Mouse (Mus musculus) myocyte (in vitro differentiated cells): ENCODE results near the gene Fgf18. TPM values are rescaled to one million over a fixed set of nuclear protein-coding genes. Genes with fewer than 3 reads are reported as not detected.
A peak's percentile ranks its signal among the peaks of the same experiment; 100 is the strongest.

Experiments used
- H3K27me3 ChIP-seq: one replicate; pipeline ENCODE4 v1.6.1; 2011; ENCODE audit not compliant: control insufficient read depth, insufficient read depth, insufficient read length
- H3K36me3 ChIP-seq: one replicate; pipeline ENCODE4 v1.6.1; 2011; ENCODE audit not compliant: control insufficient read depth, insufficient read depth
- H3K4me2 ChIP-seq: one replicate; pipeline ENCODE4 v1.6.1; 2011; ENCODE audit warnings: low read depth, control low read depth
- H3K4me3 ChIP-seq: one replicate; pipeline ENCODE4 v1.5.1; 2011; ENCODE audit warnings: mild to moderate bottlenecking, control low read depth, moderate library complexity
- H3K79me2 ChIP-seq: one replicate; pipeline ENCODE4 v1.6.1; 2011; ENCODE audit not compliant: control insufficient read depth, insufficient read depth
- H3ac ChIP-seq: one replicate; pipeline ENCODE4 v1.6.1; 2011; ENCODE audit not compliant: control insufficient read depth, insufficient read length
- CEBPB ChIP-seq: IDR thresholded peaks from 2 replicates; pipeline ENCODE4 v1.6.1; 2011; ENCODE audit warnings: mild to moderate bottlenecking, moderate library complexity; ENCODE audit not compliant: poor library complexity, insufficient read depth, severe bottlenecking
- E2F4 ChIP-seq: IDR thresholded peaks from one replicate; pipeline ENCODE4 v1.6.1; 2011; ENCODE audit warnings: mild to moderate bottlenecking, control low read depth, moderate library complexity; ENCODE audit not compliant: insufficient read depth
- MAX ChIP-seq: IDR thresholded peaks from one replicate; pipeline ENCODE4 v1.6.1; 2011; ENCODE audit warnings: low read depth, mild to moderate bottlenecking, control low read depth
- MYOD1 ChIP-seq, 3 experiments: IDR thresholded peaks; one replicate each; pipeline ENCODE4 v1.6.1; 2011; ENCODE audit warnings: control low read depth in 2 of 3, low read depth in 2 of 3, mild to moderate bottlenecking in 2 of 3, moderate library complexity in 1 of 3; ENCODE audit not compliant: insufficient read length in 2 of 3, control insufficient read depth in 1 of 3
- MYOG ChIP-seq, 3 experiments: IDR thresholded peaks; one replicate each; pipeline ENCODE4 v1.6.1; 2011; ENCODE audit warnings: control low read depth in 2 of 3, low read depth in 2 of 3, mild to moderate bottlenecking in 2 of 3; ENCODE audit not compliant: insufficient read length in 2 of 3, control insufficient read depth in 1 of 3, insufficient read depth in 1 of 3
- POLR2A ChIP-seq: IDR thresholded peaks from one replicate; pipeline ENCODE4 v1.6.1; 2011; ENCODE audit warnings: low read depth, mild to moderate bottlenecking, control low read depth, moderate library complexity; ENCODE audit not compliant: insufficient read length
- POLR2AphosphoS2 ChIP-seq: IDR thresholded peaks from one replicate; pipeline ENCODE4 v1.6.1; 2011; ENCODE audit warnings: low read depth, control low read depth; ENCODE audit not compliant: insufficient read length
- REST ChIP-seq: IDR thresholded peaks from one replicate; pipeline ENCODE4 v1.6.1; 2011; ENCODE audit warnings: mild to moderate bottlenecking, control low read depth, moderate library complexity; ENCODE audit not compliant: insufficient read depth, insufficient read length
- SRF ChIP-seq: IDR thresholded peaks from one replicate; pipeline ENCODE4 v1.6.1; 2011; ENCODE audit warnings: low read depth; ENCODE audit not compliant: control insufficient read depth, insufficient read length
- TCF12 ChIP-seq: IDR thresholded peaks from one replicate; pipeline ENCODE4 v1.6.1; 2011; ENCODE audit warnings: mild to moderate bottlenecking, control low read depth; ENCODE audit not compliant: poor library complexity, insufficient read depth, severe bottlenecking
- TCF3 ChIP-seq: IDR thresholded peaks from one replicate; pipeline ENCODE4 v1.6.1; 2011; ENCODE audit warnings: low read depth, control low read depth; ENCODE audit not compliant: insufficient read length
- USF1 ChIP-seq: IDR thresholded peaks from one replicate; pipeline ENCODE4 v1.6.1; 2011; ENCODE audit warnings: low read depth, mild to moderate bottlenecking, control low read depth, moderate library complexity
- polyA plus RNA-seq: library from polyadenylated mRNA; unstranded; fragments of >200 nt; fragmentation: generic; extraction: Trizol; gene quantifications from one replicate; pipeline ENCODE4 v1.2.1, GENCODE M21; 2012; ENCODE audit warnings: missing spikeins

The Fgf18 gene
- polyA plus RNA-seq, 1 experiment, result 0.07 TPM

DNA sequence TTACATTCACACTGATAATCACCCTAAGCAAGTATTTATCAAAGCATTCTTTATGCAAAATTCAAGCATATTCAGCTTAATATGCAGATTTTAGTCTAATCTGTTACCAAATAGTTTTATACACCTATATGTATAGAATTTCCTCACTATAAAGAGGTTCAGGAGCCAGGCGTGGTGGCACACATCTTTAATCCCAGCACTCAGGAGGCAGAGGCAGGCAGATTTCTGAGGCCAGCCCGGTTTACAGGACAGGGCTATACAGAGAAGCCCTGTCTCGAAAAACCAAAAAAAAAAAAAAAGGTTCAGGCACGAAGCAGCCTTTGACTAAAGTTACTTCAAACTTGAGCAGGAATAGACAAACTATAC, 4.6 kb upstream of the Fgf18 start:
- H3K4me2 ChIP-seq, result no peak overlapping the region
- peaks cover 77% of the 10 kb centered on the region for H3K36me3 ChIP-seq
- H3K4me3 ChIP-seq, result no peak overlapping the region
- no peaks in the 10 kb centered on the region for H3K27me3 ChIP-seq
- no peaks in the 10 kb centered on the region for H3K79me2 ChIP-seq
- TF ChIP-seq USF1 (no peak), MYOG (IDR thresholded peaks at IDR 0.05; ENCODE audit: control insufficient read depth in 1 of 3, insufficient read depth in 1 of 3, insufficient read length in 2 of 3, low read depth in 2 of 3) (no peak), POLR2AphosphoS2 (no peak), MYOD1 (IDR thresholded peaks at IDR 0.05; ENCODE audit: control insufficient read depth in 1 of 3, insufficient read length in 2 of 3, low read depth in 2 of 3) (no peak), TCF3 (no peak), REST (no peak), TCF12 (no peak), MAX (no peak), CEBPB (no peak), E2F4 (no peak)
- H3ac ChIP-seq, result no peak overlapping the region

- Histone ChIP-seq H3K4me3 (no peak overlapping the region), H3K79me2 (no peaks in the 10 kb centered on the region), H3K27me3 (no peaks in the 10 kb centered on the region), H3K36me3 (peaks cover 72% of the 10 kb centered on the region), H3ac (no peak overlapping the region), H3K4me2 (no peak overlapping the region)
- TF ChIP-seq POLR2AphosphoS2 (peak; percentile 46), TCF3 (no peak)
These were observed 4.1 kb upstream of the Fgf18 start for GRCm38 (mm10) chr11:33151128-33151779.

DNA sequence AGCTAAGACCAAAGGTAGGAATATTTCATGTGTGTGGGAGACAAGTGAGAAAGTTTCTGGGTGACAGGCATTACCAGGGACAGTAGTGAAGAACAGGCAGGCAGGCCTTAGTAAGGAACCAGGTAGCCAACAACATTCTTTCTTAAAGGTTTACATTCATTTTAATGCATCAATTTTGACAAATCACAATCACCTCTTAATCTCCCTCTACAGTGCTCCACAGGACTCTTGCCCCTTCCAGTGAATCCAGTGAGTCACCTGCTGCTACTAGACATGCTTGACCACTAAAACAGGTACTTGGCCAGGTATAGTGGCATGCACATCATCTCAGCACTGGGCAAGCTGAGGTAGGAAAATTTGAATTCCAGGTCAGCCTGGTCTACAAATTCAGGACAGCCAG, 3.2 kb upstream of the Fgf18 start:
- no peak for TF ChIP-seq E2F4
- TF ChIP-seq TCF3, result no peak
- no peak for TF ChIP-seq CEBPB
- TF ChIP-seq POLR2AphosphoS2, result peak; percentile 41
- no peak for TF ChIP-seq POLR2A
- Histone ChIP-seq H3K4me2 (no peak overlapping the region), H3K4me3 (no peak overlapping the region), H3K27me3 (no peaks in the 10 kb centered on the region), H3K79me2 (no peaks in the 10 kb centered on the region), H3ac (no peak overlapping the region), H3K36me3 (peaks cover 63% of the 10 kb centered on the region)

DNA sequence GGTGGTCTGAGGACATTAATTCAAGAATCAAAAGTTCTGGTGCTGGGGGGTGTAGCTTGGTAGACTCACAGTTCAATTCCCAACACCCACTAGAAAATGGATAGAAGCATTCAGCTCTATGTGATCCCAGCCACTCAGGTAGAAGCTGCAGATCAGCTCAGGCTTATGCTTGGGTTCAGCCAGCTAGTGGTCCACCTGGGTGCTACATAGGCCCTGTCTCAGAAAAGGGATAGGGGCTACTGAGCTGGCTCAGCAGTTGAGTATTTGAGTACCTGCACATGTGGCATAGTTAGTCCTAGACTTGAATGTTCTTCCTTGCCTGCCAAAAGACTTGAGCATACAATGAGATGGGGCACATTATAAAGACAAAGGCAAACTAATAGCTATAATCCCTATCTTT, 2.3 kb upstream of the Fgf18 start:
- peaks cover 54% of the 10 kb centered on the region for H3K36me3 ChIP-seq
- no peak overlapping the region for H3K4me3 ChIP-seq
- H3K4me2 ChIP-seq, result no peak overlapping the region
- H3K79me2 ChIP-seq, result no peaks in the 10 kb centered on the region
- TF ChIP-seq E2F4 (no peak), TCF12 (no peak), POLR2AphosphoS2 (peak; percentile 40)
- no peaks in the 10 kb centered on the region for H3K27me3 ChIP-seq
- no peak overlapping the region for H3ac ChIP-seq

- Histone ChIP-seq H3K36me3 (peaks cover 50% of the 10 kb centered on the region), H3K79me2 (no peaks in the 10 kb centered on the region), H3K4me3 (no peak overlapping the region), H3K27me3 (no peaks in the 10 kb centered on the region), H3K4me2 (peak overlapping the region; percentile 97), H3ac (no peak overlapping the region)
- TF ChIP-seq SRF (no peak), E2F4 (no peak), TCF3 (no peak), MAX (no peak), MYOD1 (IDR thresholded peaks at IDR 0.05; ENCODE audit: control insufficient read depth in 1 of 3, insufficient read length in 2 of 3, low read depth in 2 of 3) (no peak), POLR2A (no peak)
These were observed 1.9 kb upstream of the Fgf18 start for GRCm38 (mm10) chr11:33149088-33149436.

- no peaks in the 10 kb centered on the region for H3K27me3 ChIP-seq
- TF ChIP-seq TCF3, result no peak
- TF ChIP-seq REST, result peak; percentile 46
- no peak for TF ChIP-seq TCF12
- peak; percentile 79 for TF ChIP-seq POLR2AphosphoS2
- peaks cover 45% of the 10 kb centered on the region for H3K36me3 ChIP-seq
- peak overlapping the region; percentile 97 for H3K4me2 ChIP-seq
- H3ac ChIP-seq, result no peak overlapping the region
- no peaks in the 10 kb centered on the region for H3K79me2 ChIP-seq
- peak overlapping the region; percentile 16 for H3K4me3 ChIP-seq
These were observed 1.3 kb upstream of the Fgf18 start for GRCm38 (mm10) chr11:33148338-33149087.
